Mouse (Mus musculus): ENCODE measurements at regions not wholly inside any gene's neighbourhood (a gene's known extent, or its start where the extent isn't known, plus 50 kb on each side); places are given as distances from the start of the nearest gene placed in this dataset.

DNA sequence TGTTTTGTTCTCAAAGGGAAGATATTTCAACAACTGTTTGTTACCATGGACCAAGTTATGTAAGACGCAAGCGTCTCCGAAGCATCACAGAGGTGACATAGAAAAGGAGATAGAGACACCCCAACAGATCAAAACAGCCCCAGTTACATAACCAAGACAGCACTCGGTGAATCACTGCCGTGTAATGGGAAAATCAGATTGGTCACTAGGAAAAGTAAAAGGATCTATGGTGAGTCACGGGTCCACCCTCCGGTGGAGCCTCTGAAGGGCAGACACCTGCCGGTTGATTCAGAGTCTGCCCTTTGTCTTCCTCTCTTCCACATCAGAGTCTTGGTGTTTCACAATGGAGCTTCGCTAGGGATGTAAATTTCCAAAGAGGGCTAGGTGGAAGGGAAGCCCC lies 62.9 kb upstream of the Odc1 start:
- H3K27me3 ChIP-seq (ENCODE audit: control insufficient read depth, insufficient read depth, low read length), result no peaks in the 10 kb centered on the region
- H3K36me3 ChIP-seq (ENCODE audit: control insufficient read depth, insufficient read depth, low read length), result no peaks in the 10 kb centered on the region
- no peaks in the 10 kb centered on the region for H3K4me1 ChIP-seq (ENCODE audit: control insufficient read depth, insufficient read depth, low read length)
- H3K9ac ChIP-seq (ENCODE audit: low read length), result no peak overlapping the region
- DNase-seq (ENCODE audit: low spot score) (no peak), ATAC-seq (ENCODE audit: insufficient read depth, low FRiP score, low TSS enrichment) (no peak)
- H3K9me3 ChIP-seq (ENCODE audit: control insufficient read depth, low read length), result no peaks in the 10 kb centered on the region
- H3K4me2 ChIP-seq (ENCODE audit: low read depth), result no peak overlapping the region
- 94% methylated on average over 9 of the region's 9 CpGs for WGBS
- no peak overlapping the region for H3K27ac ChIP-seq (ENCODE audit: low read depth, low read length)
- H3K4me3 ChIP-seq (ENCODE audit: low read depth, low read length), result no peak overlapping the region

DNA sequence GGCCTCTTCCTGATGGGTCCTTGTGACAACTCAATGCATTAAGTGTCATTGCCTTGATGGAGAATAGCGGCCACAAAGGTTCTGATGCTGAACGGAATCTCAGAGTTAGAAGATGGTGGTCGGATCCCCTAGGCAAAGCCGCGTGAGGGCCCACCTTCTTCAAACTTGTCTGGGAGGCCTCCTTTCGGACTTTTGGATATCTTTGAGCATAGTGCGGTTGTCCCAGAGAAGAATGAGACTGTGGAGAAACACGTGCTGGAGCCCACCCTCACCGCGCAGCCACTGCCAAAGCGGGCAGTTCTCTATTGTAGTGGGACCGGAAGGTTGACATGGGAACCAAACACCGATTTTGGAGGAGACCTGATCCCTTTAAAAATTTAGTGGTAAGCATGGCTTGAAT lies 62.4 kb upstream of the Odc1 start:
- Histone ChIP-seq H3K9ac (ENCODE audit: low read length) (no peak overlapping the region), H3K27me3 (ENCODE audit: control insufficient read depth, insufficient read depth, low read length) (no peaks in the 10 kb centered on the region), H3K9me3 (ENCODE audit: control insufficient read depth, low read length) (no peaks in the 10 kb centered on the region), H3K36me3 (ENCODE audit: control insufficient read depth, insufficient read depth, low read length) (no peaks in the 10 kb centered on the region), H3K4me3 (ENCODE audit: low read depth, low read length) (no peak overlapping the region), H3K4me1 (ENCODE audit: control insufficient read depth, insufficient read depth, low read length) (no peaks in the 10 kb centered on the region), H3K4me2 (ENCODE audit: low read depth) (no peak overlapping the region), H3K27ac (ENCODE audit: low read depth, low read length) (no peak overlapping the region)
- ATAC-seq (ENCODE audit: insufficient read depth, low FRiP score, low TSS enrichment) (no peak), DNase-seq (ENCODE audit: low spot score) (no peak)
- 95% methylated on average over 13 of the region's 13 CpGs for WGBS

DNA sequence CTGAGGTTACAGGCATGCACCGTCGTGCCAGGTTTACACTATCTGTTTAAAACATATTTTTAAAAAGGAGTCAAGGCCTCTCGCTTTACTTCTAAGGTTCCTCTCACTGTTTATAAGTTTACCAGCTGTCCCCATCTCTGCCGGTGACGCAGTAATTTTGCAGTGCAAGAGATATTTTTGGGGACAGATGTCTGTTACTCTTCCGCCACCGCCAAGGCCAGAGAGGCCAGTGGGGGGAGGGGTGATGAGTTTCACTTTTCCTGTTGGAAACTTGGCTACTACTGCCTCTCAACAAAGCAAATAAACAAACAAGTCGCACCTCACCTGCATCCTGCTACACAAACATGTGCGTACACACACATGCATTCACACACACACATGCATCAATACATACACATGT lies 60.1 kb upstream of the Odc1 start:
- Histone ChIP-seq H3K36me3 (ENCODE audit: control insufficient read depth, insufficient read depth, low read length) (no peaks in the 10 kb centered on the region), H3K9me3 (ENCODE audit: control insufficient read depth, low read length) (no peaks in the 10 kb centered on the region), H3K4me3 (ENCODE audit: low read depth, low read length) (no peak overlapping the region), H3K27ac (ENCODE audit: low read depth, low read length) (no peak overlapping the region), H3K4me1 (ENCODE audit: control insufficient read depth, insufficient read depth, low read length) (no peaks in the 10 kb centered on the region), H3K4me2 (ENCODE audit: low read depth) (no peak overlapping the region), H3K27me3 (ENCODE audit: control insufficient read depth, insufficient read depth, low read length) (no peaks in the 10 kb centered on the region), H3K9ac (ENCODE audit: low read length) (no peak overlapping the region)
- ATAC-seq (ENCODE audit: insufficient read depth, low FRiP score, low TSS enrichment) (no peak), DNase-seq (ENCODE audit: low spot score) (no peak)
- WGBS, result 78% methylated on average over 9 of the region's 9 CpGs

DNA sequence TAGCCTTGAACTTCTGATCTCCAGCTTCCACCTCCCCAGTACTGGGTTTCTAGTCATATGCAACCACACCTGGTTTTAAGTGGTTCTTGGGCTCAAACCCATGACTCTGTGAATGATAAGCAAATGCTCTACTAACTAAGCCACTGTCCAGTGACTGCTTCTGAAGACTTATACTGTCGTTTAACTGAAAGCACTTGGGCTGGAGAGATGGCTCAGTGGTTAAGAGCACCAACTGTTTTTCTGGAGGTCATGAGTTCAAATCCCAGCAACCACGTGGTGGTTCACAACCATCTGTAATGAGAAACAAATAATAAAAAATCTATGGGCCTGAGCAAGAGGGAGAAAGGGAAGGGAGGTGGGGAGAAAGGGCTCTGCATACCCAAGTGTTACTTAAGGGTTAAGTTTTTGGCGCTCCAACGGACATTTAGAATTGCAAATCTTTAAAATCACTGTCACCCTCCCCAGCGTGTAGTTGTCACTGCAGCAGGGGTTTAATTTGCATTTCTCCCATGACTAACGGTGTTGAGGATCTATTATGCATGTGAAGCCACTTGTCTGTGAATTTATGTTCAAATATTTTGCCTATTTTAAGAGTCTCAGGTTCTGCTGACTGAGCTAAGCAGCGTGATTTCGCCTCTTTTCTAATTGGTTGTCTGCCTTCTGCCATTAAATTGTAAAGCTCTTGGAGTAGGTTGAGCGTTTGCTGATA lies 58.4 kb upstream of the Odc1 start:
- H3K4me1 ChIP-seq (ENCODE audit: control insufficient read depth, insufficient read depth, low read length), result no peaks in the 10 kb centered on the region
- no peaks in the 10 kb centered on the region for H3K27me3 ChIP-seq (ENCODE audit: control insufficient read depth, insufficient read depth, low read length)
- H3K9ac ChIP-seq (ENCODE audit: low read length), result no peak overlapping the region
- H3K9me3 ChIP-seq (ENCODE audit: control insufficient read depth, low read length), result no peaks in the 10 kb centered on the region
- H3K27ac ChIP-seq (ENCODE audit: low read depth, low read length), result no peak overlapping the region
- no peak overlapping the region for H3K4me3 ChIP-seq (ENCODE audit: low read depth, low read length)
- H3K4me2 ChIP-seq (ENCODE audit: low read depth), result no peak overlapping the region
- no peaks in the 10 kb centered on the region for H3K36me3 ChIP-seq (ENCODE audit: control insufficient read depth, insufficient read depth, low read length)
- ATAC-seq (ENCODE audit: insufficient read depth, low FRiP score, low TSS enrichment), result peak; percentile 35; the same call in 1 of the 2 replicates
- WGBS, result 34% methylated on average over 9 of the region's 9 CpGs
- DNase-seq (ENCODE audit: low spot score), result no peak

DNA sequence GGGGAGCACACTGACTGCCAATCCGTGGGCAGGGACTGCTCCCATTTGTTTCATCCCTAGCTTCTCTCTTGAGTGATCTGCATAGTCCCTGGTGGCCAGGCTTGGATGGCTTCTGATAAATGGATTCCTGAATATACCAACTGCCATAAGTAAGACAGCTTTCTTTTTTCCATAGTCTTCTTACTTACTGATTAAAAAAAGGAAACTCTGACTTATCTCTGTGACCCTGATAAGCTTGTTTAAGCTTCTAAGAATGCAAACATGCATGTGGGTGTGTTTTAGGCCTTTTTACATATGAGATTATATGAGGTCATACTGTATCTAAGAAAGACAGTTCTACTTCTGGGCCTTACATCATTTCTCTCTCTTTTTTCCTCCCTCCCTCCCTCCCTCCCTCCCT lies 57.3 kb upstream of the Odc1 start:
- Histone ChIP-seq H3K4me2 (ENCODE audit: low read depth) (no peak overlapping the region), H3K27me3 (ENCODE audit: control insufficient read depth, insufficient read depth, low read length) (no peaks in the 10 kb centered on the region), H3K9ac (ENCODE audit: low read length) (no peak overlapping the region), H3K4me3 (ENCODE audit: low read depth, low read length) (no peak overlapping the region), H3K9me3 (ENCODE audit: control insufficient read depth, low read length) (no peaks in the 10 kb centered on the region), H3K4me1 (ENCODE audit: control insufficient read depth, insufficient read depth, low read length) (no peaks in the 10 kb centered on the region), H3K27ac (ENCODE audit: low read depth, low read length) (no peak overlapping the region), H3K36me3 (ENCODE audit: control insufficient read depth, insufficient read depth, low read length) (no peaks in the 10 kb centered on the region)
- WGBS, result 29% methylated on average over 1 of the region's 1 CpGs
- ATAC-seq (ENCODE audit: insufficient read depth, low FRiP score, low TSS enrichment), result no peak
- no peak for DNase-seq (ENCODE audit: low spot score)

DNA sequence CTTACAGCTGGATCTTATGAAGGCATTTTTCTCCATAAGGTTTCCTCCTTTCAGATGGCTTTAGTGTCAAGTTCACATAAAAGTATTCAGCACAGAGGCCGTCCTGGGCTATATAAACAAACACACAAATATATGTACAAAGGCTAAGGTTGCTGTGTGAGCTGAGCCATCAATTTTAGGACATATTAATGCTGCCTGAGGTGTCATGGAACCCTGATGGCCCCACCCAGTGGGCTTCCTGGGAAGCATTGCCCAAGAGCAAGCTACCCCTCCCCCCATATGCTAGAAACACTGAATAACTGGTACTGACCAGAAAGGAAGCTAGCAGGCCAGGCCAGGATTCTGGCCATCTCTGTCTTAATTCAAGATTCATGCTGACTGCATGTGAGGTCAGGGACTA lies 56.4 kb upstream of the Odc1 start:
- Histone ChIP-seq H3K9ac (ENCODE audit: low read length) (no peak overlapping the region), H3K27me3 (ENCODE audit: control insufficient read depth, insufficient read depth, low read length) (no peaks in the 10 kb centered on the region), H3K9me3 (ENCODE audit: control insufficient read depth, low read length) (no peaks in the 10 kb centered on the region), H3K4me1 (ENCODE audit: control insufficient read depth, insufficient read depth, low read length) (no peaks in the 10 kb centered on the region), H3K4me2 (ENCODE audit: low read depth) (no peak overlapping the region), H3K36me3 (ENCODE audit: control insufficient read depth, insufficient read depth, low read length) (no peaks in the 10 kb centered on the region), H3K27ac (ENCODE audit: low read depth, low read length) (no peak overlapping the region), H3K4me3 (ENCODE audit: low read depth, low read length) (no peak overlapping the region)
- no peak for DNase-seq (ENCODE audit: low spot score)
- 75% methylated on average over 1 of the region's 1 CpGs for WGBS
- ATAC-seq (ENCODE audit: insufficient read depth, low FRiP score, low TSS enrichment), result no peak

DNA sequence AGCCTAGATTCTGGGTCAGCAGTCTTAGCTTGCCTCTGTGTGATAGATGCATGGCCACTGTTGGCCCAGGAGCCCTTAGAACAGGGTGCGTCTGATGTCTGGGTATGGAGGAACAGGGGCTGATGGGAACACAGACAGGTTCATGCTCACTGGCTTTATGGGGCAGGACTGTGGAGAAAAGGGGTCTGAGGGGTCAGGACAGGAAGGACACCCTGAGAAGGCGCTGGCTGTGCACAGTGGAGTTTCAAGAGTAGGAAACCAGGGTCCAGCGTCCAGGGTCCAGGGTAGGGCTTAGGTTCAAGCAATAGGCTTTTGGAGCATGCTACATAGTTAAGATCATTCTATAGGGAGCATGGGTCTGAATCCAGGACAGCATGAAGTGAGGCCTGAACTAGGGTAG lies 54.6 kb upstream of the Odc1 start:
- DNase-seq (ENCODE audit: low spot score) (no peak), ATAC-seq (ENCODE audit: insufficient read depth, low FRiP score, low TSS enrichment) (no peak)
- Histone ChIP-seq H3K9me3 (ENCODE audit: control insufficient read depth, low read length) (no peaks in the 10 kb centered on the region), H3K36me3 (ENCODE audit: control insufficient read depth, insufficient read depth, low read length) (no peaks in the 10 kb centered on the region), H3K27ac (ENCODE audit: low read depth, low read length) (no peak overlapping the region), H3K4me2 (ENCODE audit: low read depth) (no peak overlapping the region), H3K4me1 (ENCODE audit: control insufficient read depth, insufficient read depth, low read length) (no peaks in the 10 kb centered on the region), H3K9ac (ENCODE audit: low read length) (no peak overlapping the region), H3K27me3 (ENCODE audit: control insufficient read depth, insufficient read depth, low read length) (no peaks in the 10 kb centered on the region), H3K4me3 (ENCODE audit: low read depth, low read length) (no peak overlapping the region)
- 88% methylated on average over 3 of the region's 3 CpGs for WGBS

DNA sequence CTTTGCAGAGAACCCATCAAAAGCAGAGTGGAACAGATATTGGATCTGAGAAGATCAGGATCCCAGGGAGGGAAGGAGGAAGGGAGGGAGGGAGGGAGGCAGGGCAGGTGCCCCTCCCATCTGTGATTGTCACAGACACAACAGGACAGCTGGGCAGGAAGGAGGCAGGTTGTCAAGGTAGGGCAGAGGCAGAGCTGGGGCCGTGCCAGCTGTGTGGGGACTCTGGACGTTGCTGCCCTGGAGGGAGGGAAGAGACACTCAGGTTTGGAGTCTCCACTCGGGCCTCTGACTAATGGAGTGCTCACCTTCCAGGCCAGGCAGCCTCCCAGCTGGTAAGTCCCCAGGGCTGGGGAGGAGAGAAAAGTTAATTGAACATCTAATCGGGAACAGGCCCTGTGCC lies 52.0 kb upstream of the Odc1 start:
- Histone ChIP-seq H3K9ac (ENCODE audit: low read length) (no peak overlapping the region), H3K4me2 (ENCODE audit: low read depth) (no peak overlapping the region), H3K27me3 (ENCODE audit: control insufficient read depth, insufficient read depth, low read length) (no peaks in the 10 kb centered on the region), H3K36me3 (ENCODE audit: control insufficient read depth, insufficient read depth, low read length) (no peaks in the 10 kb centered on the region), H3K4me1 (ENCODE audit: control insufficient read depth, insufficient read depth, low read length) (no peaks in the 10 kb centered on the region), H3K9me3 (ENCODE audit: control insufficient read depth, low read length) (no peaks in the 10 kb centered on the region), H3K27ac (ENCODE audit: low read depth, low read length) (no peak overlapping the region), H3K4me3 (ENCODE audit: low read depth, low read length) (no peak overlapping the region)
- DNase-seq (ENCODE audit: low spot score) (no peak), ATAC-seq (ENCODE audit: insufficient read depth, low FRiP score, low TSS enrichment) (no peak)
- 78% methylated on average over 4 of the region's 4 CpGs for WGBS

DNA sequence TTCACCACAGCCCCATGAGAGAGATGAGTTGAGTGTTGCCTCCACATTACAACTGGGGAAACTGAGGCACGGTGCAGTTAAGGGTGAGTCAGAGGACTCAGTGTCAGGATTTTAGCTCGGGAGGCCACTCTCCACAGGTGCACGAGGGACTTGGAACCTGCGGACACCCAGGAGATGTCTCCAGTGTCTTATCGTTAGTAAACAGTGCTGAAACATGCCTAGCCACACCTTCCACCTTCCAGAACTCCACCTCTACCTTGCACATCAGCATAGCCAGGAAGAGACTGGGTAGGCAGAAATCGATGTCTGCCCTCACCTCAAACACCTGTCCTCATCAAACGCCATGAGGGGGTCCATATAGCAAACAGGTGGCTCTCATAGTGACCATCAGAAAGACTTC lies 51.5 kb upstream of the Odc1 start:
- Histone ChIP-seq H3K4me1 (ENCODE audit: control insufficient read depth, insufficient read depth, low read length) (no peaks in the 10 kb centered on the region), H3K4me3 (ENCODE audit: low read depth, low read length) (no peak overlapping the region), H3K9ac (ENCODE audit: low read length) (no peak overlapping the region), H3K36me3 (ENCODE audit: control insufficient read depth, insufficient read depth, low read length) (no peaks in the 10 kb centered on the region), H3K27ac (ENCODE audit: low read depth, low read length) (no peak overlapping the region), H3K9me3 (ENCODE audit: control insufficient read depth, low read length) (no peaks in the 10 kb centered on the region), H3K27me3 (ENCODE audit: control insufficient read depth, insufficient read depth, low read length) (no peaks in the 10 kb centered on the region), H3K4me2 (ENCODE audit: low read depth) (no peak overlapping the region)
- 93% methylated on average over 7 of the region's 7 CpGs for WGBS
- DNase-seq (ENCODE audit: low spot score) (no peak), ATAC-seq (ENCODE audit: insufficient read depth, low FRiP score, low TSS enrichment) (no peak)

All from neural tube, embryonic 11.5 days (tissue).